Mouse (Mus musculus): ENCODE data around the gene Ptp4a2.
"Not testable (repeated sequence)": the region's sequence is repeated elsewhere in the genome, so short reads cannot be mapped to it uniquely, and the experiment has no call there.

Gene Ptp4a2

GRCm38 (mm10) chr4:129810798-129811604 is at the start of gene Ptp4a2:
TSS of gene Ptp4a2 (plus strand) at chr4:129811219.
- DNase-seq (ENCODE audit: low spot score) = peak; percentile 87

GRCm38 (mm10) chr4:129761606-129762005 is 49.4 kb upstream of the Ptp4a2 start:
- DNase-seq (ENCODE audit: low spot score) = no peak

- DNase-seq (ENCODE audit: low spot score) = not testable (repeated sequence)
Observed at GRCm38 (mm10) chr4:129762496-129762895, 48.5 kb upstream of the Ptp4a2 start.

GRCm38 (mm10) chr4:129765351-129765750 is 45.7 kb upstream of the Ptp4a2 start:
- DNase-seq (ENCODE audit: low spot score) = no peak

- DNase-seq (ENCODE audit: low spot score) = no peak
Observed at GRCm38 (mm10) chr4:129767782-129768181, 43.2 kb upstream of the Ptp4a2 start.

- DNase-seq (ENCODE audit: low spot score) = not testable (repeated sequence)
Observed at GRCm38 (mm10) chr4:129768742-129769141, 42.3 kb upstream of the Ptp4a2 start.

- no peak for DNase-seq (ENCODE audit: low spot score)
Observed at GRCm38 (mm10) chr4:129770600-129770999, 40.4 kb upstream of the Ptp4a2 start.

GRCm38 (mm10) chr4:129771314-129771671 is 39.7 kb upstream of the Ptp4a2 start:
- no peak for DNase-seq (ENCODE audit: low spot score)

- no peak for DNase-seq (ENCODE audit: low spot score)
Observed at GRCm38 (mm10) chr4:129771672-129772521, 39.1 kb upstream of the Ptp4a2 start.

GRCm38 (mm10) chr4:129781881-129782675 is 28.9 kb upstream of the Ptp4a2 start:
- peak; percentile 31 for DNase-seq (ENCODE audit: low spot score)

- no peak for DNase-seq (ENCODE audit: low spot score)
Observed at GRCm38 (mm10) chr4:129782857-129783331, 28.1 kb upstream of the Ptp4a2 start.

- DNase-seq (ENCODE audit: low spot score) = no peak
Observed at GRCm38 (mm10) chr4:129783506-129783905, 27.5 kb upstream of the Ptp4a2 start.

- peak; percentile 66 for DNase-seq (ENCODE audit: low spot score)
Observed at GRCm38 (mm10) chr4:129785178-129785577, 25.8 kb upstream of the Ptp4a2 start.

- no peak for DNase-seq (ENCODE audit: low spot score)
Observed at GRCm38 (mm10) chr4:129788693-129789092, 22.3 kb upstream of the Ptp4a2 start.

- no peak for DNase-seq (ENCODE audit: low spot score)
Observed at GRCm38 (mm10) chr4:129789635-129790034, 21.4 kb upstream of the Ptp4a2 start.

- DNase-seq (ENCODE audit: low spot score) = no peak
Observed at GRCm38 (mm10) chr4:129790475-129790874, 20.5 kb upstream of the Ptp4a2 start.

- no peak for DNase-seq (ENCODE audit: low spot score)
Observed at GRCm38 (mm10) chr4:129791399-129791798, 19.6 kb upstream of the Ptp4a2 start.

- no peak for DNase-seq (ENCODE audit: low spot score)
Observed at GRCm38 (mm10) chr4:129792666-129793202, 18.3 kb upstream of the Ptp4a2 start.

GRCm38 (mm10) chr4:129793713-129794329 is 17.2 kb upstream of the Ptp4a2 start:
- peak; percentile 84 for DNase-seq (ENCODE audit: low spot score)

GRCm38 (mm10) chr4:129795151-129795860 is 15.7 kb upstream of the Ptp4a2 start:
- DNase-seq (ENCODE audit: low spot score) = peak; percentile 64

- no peak for DNase-seq (ENCODE audit: low spot score)
Observed at GRCm38 (mm10) chr4:129795861-129796260, 15.2 kb upstream of the Ptp4a2 start.
